Mouse (Mus musculus): ENCODE results near the gene Birc6. TPM values are rescaled to one million over a fixed set of nuclear protein-coding genes. Genes with fewer than 3 reads are reported as not detected.
"Not testable (repeated sequence)": the region's sequence is repeated elsewhere in the genome, so short reads cannot be mapped to it uniquely, and the experiment has no call there.

Birc6 gene
- total RNA-seq, 2 experiments from 2014 or later: 82.2 to 82.6 TPM

GRCm38 (mm10) chr17:74701661-74702060, 173.6 kb downstream of the Birc6 start:
- intact Hi-C loops (cut with DNase I); DNase-seq: not testable (repeated sequence)

GRCm38 (mm10) chr17:74705480-74705879, 177.4 kb downstream of the Birc6 start:
- DNase-seq: no peak
- intact Hi-C loops (cut with DNase I): no loop called here

DNA sequence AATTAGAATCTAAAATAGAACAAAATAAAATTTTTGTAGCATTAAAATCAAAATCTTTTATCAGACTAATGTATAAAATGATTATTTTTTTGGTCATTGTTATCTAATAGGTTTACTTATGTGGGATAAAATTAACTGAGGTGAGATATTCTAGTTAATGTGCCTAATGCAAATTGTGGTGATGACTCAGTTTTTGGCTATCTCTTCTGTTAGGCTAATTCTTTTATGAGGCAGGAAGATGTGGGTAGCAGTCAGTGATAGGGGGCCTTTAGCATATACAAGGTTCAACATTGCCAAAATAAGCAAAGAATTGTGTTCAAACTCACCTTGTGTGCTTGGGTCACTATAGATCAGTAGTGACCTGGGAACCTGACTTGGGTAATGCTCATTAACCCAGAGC, 178.5 kb downstream of the Birc6 start:
- no peak for DNase-seq
- intact Hi-C loops (cut with DNase I): no loop called here

GRCm38 (mm10) chr17:74707637-74708152, 179.6 kb downstream of the Birc6 start:
- intact Hi-C loops (cut with DNase I): no loop called here
- no peak for DNase-seq

DNA sequence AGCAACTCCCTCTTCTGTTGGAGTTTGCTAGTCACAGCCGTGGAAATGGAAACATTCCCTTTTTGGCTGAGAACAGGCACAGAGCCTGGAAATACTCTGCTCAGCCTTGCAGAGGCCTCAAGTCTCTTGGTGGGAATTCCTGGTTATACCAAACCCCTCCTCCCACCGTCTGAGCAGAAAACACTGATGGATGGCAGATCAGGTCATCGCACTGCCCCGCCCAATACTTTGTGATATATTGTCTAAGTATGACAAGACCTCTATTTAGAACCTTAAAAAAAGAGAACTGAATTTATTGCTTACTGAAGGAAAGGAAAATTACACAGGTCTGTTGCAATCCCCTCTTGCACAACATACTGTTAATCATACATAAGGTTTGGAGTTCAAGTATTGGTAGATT, 182.6 kb downstream of the Birc6 start:
- intact Hi-C loops (cut with DNase I): no loop called here
- no peak for DNase-seq

DNA sequence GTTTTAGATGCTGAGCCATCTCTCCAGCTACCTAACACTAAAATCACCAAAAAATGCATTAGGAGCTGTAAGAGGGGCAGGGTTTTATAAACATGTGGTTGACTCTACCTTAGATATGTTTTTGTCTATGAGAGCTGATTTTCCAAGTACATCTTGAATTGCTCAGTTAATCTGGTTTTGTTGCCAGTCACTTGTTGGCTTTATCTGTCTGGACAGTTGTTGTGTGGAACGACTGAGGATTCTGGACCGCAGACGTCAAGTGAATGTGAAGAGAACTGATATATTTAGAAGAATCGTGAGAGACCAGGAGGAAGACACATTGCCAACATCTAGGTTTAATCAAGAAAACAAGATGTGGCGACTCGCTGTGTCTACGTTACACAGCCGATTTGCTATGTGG, 183.5 kb downstream of the Birc6 start:
- intact Hi-C loops (cut with DNase I): no loop called here
- DNase-seq: no peak

GRCm38 (mm10) chr17:74715128-74715527, 187.0 kb downstream of the Birc6 start:
- intact Hi-C loops (cut with DNase I): no loop called here
- DNase-seq: no peak

- DNase-seq: no peak
- intact Hi-C loops (cut with DNase I): no loop called here
Observed at GRCm38 (mm10) chr17:74715724-74716123, 187.6 kb downstream of the Birc6 start.

DNA sequence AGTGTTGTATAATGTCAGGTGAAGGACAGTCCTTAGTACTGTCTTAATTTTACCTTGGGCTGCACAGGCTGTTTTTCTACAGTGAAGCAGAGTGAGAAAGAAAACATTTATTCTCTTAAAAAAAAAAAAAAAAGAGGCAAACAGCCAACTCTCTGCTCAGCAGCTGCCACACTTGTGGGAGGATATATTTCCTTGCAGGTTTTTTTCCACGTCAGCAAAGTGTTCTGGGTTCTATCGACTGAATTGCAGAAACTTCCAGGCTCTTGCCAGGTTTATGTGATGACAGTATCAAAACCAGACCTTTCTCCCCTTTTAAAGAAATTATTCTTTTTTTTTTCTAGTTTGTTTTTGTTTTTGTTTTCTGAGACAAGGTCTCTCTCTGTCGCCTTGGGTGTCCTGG, 188.5 kb downstream of the Birc6 start:
- no peak for DNase-seq
- intact Hi-C loops (cut with DNase I): no loop called here

- intact Hi-C loops (cut with DNase I): no loop called here
- no peak for DNase-seq
Observed at GRCm38 (mm10) chr17:74717091-74717617, 189.1 kb downstream of the Birc6 start.

DNA sequence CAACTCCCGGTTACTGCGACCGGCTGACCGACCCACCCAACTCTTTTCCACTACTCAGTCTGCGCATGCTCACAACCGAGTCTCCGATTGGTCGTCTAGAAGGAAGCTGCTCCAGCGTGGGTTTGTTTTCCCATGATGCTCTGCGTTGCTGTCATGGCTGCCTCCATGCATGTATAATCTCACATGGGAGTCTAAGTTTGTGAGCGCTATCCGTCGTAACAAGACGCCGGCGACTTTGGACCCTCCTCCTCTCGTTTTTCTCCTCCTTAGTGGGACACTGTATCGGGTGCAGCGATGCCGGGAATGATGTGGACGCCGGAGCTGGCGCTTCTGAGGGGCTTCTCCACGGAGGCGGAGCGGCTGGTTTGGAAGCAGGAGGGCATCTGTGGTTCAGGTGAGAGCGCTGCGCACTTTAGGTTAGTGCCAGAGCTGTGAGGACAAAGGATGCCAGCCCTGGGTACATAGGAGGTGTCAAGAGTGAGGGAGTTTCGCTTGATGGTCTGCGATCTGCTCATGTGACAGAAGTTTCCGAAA, 189.6 kb downstream of the Birc6 start, which contains the start of gene Ttc27:
Gene Ttc27 (plus strand): TSS at position 115 of the 534 bp plus-strand sequence.
- DNase-seq: peak; percentile 95 to 97
- intact Hi-C loops (cut with DNase I): no loop called here

DNA sequence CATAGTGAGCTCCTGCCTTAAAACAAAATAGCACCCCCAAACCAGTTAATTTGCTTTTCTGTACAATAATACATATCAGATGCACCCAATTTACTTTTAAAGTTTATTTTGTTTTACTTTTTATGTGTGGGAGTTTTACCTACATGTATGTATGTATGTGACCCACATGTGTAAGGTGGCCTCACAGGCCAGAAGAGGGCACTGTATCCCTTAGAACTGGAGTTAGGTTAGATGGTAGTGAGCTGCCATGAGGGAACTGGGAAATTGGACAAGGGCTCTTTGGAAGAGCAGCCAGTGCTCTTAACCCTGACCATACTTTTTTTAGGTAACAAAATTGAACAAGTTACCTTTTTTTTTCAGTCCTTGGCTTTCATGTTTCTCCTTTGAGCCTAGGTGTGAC, 204.8 kb downstream of the Birc6 start:
- DNase-seq: no peak
- intact Hi-C loops (cut with DNase I): loop anchor here (5.0 kb wide), 1 partner anchor 344 kb away; no protein-coding TSS in a partner anchor

GRCm38 (mm10) chr17:74735392-74735791, 207.3 kb downstream of the Birc6 start:
- intact Hi-C loops (cut with DNase I): no loop called here
- DNase-seq: no peak

- no peak for DNase-seq
- intact Hi-C loops (cut with DNase I): no loop called here
Observed at GRCm38 (mm10) chr17:74749659-74750058, 221.6 kb downstream of the Birc6 start.

DNA sequence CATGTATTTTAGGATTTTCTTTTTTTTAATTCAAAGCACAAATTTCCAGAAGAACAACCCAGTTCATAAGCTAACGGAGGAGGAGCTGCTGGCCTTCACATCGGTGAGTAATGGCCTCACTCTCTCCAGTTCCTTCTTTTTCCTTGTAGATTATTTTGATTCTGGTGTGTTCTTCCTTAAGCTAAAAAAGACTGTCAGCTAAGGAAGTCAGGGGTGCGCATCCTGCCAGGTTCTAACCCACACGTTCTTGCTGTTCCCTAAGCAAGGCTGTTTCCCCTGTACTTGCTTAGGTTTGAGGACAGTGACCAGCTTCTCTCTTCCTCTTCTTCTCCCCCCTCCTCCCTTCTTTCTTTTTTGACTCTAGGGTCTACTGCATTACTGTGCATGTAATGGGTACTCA, 222.9 kb downstream of the Birc6 start:
- intact Hi-C loops (cut with DNase I): no loop called here
- no peak for DNase-seq

Other genes with a start within 250 kb of the Birc6 start
- 10 to 100 TPM; 64.4 to 72.6 TPM for gene Memo1, start 232.8 kb upstream of the Birc6 start, total RNA-seq (2021)
- gene Dpy30, start 204.4 kb upstream of the Birc6 start, total RNA-seq (2021): 10 to 100 TPM; 45.5 to 48.9 TPM
- 10 to 100 TPM; 31.6 to 33.3 TPM for gene Spast, start 189.3 kb upstream of the Birc6 start, total RNA-seq (2021)
- 1 to 10 TPM; 9.3 to 9.5 TPM for gene Slc30a6, start 132.7 kb upstream of the Birc6 start, total RNA-seq (2021)
- under 1 TPM; 0.31 to 0.35 TPM for gene Nlrc4, start 69.2 kb upstream of the Birc6 start, total RNA-seq (2021)
- 10 to 100 TPM; 67.8 to 68.2 TPM for gene Yipf4, start 38.8 kb upstream of the Birc6 start, total RNA-seq (2021)
- 10 to 100 TPM; 10.4 to 14.6 TPM for gene Ttc27, start 189.4 kb downstream of the Birc6 start, total RNA-seq (2021)

Data from heart, postnatal 36 days (tissue).